Mouse (Mus musculus): ENCODE measurements around the gene Stra6l.

Gene Stra6l

GRCm38 (mm10) chr4:45848109-45848824 lies at the start of gene Stra6l:
Stra6l (plus strand) TSS chr4:45848664.
- DNase-seq, result no peak

- peak; percentile 82 for DNase-seq
Measured at GRCm38 (mm10) chr4:45798964-45799363, 49.5 kb upstream of the Stra6l start, which contains the start of gene Aldh1b1. Aldh1b1 (plus strand) TSS chr4:45799022.

GRCm38 (mm10) chr4:45799956-45800537 lies 48.4 kb upstream of the Stra6l start:
- DNase-seq, result no peak

- no peak for DNase-seq
Measured at GRCm38 (mm10) chr4:45802900-45803299, 45.6 kb upstream of the Stra6l start.

- DNase-seq, result no peak
Measured at GRCm38 (mm10) chr4:45808034-45808433, 40.4 kb upstream of the Stra6l start.

GRCm38 (mm10) chr4:45811250-45811649 lies 37.2 kb upstream of the Stra6l start:
- DNase-seq, result no peak

GRCm38 (mm10) chr4:45815542-45815941 lies 32.9 kb upstream of the Stra6l start:
- DNase-seq, result peak; percentile 53

- no peak for DNase-seq
Measured at GRCm38 (mm10) chr4:45818814-45819207, 29.7 kb upstream of the Stra6l start.

- peak; percentile 17 for DNase-seq
Measured at GRCm38 (mm10) chr4:45819208-45819931, 29.1 kb upstream of the Stra6l start.

- peak; percentile 56 for DNase-seq
Measured at GRCm38 (mm10) chr4:45820074-45820830, 28.2 kb upstream of the Stra6l start.

GRCm38 (mm10) chr4:45821995-45822394 lies 26.5 kb upstream of the Stra6l start:
- no peak for DNase-seq

GRCm38 (mm10) chr4:45822781-45823575 lies 25.5 kb upstream of the Stra6l start:
- no peak for DNase-seq

GRCm38 (mm10) chr4:45824049-45824760 lies 24.3 kb upstream of the Stra6l start:
- DNase-seq, result no peak

GRCm38 (mm10) chr4:45824761-45825556 lies 23.5 kb upstream of the Stra6l start:
- DNase-seq, result no peak

GRCm38 (mm10) chr4:45826275-45827040 lies 22.0 kb upstream of the Stra6l start, which contains the start of gene Igfbpl1:
Igfbpl1 (minus strand) TSS chr4:45826923.
- no peak for DNase-seq

- no peak for DNase-seq
Measured at GRCm38 (mm10) chr4:45829907-45830759, 18.3 kb upstream of the Stra6l start.

- DNase-seq, result no peak
Measured at GRCm38 (mm10) chr4:45831996-45832395, 16.5 kb upstream of the Stra6l start.

GRCm38 (mm10) chr4:45833461-45833860 lies 15.0 kb upstream of the Stra6l start:
- no peak for DNase-seq

- DNase-seq, result no peak
Measured at GRCm38 (mm10) chr4:45844355-45844754, 4.1 kb upstream of the Stra6l start.
